Mouse (Mus musculus) lung, postnatal 0 days (tissue): ENCODE results near the gene Hk1. TPM values are rescaled to one million over a fixed set of nuclear protein-coding genes. Genes with fewer than 3 reads are reported as not detected.

ENCODE experiments used
- ATAC-seq: fragments of 200-750 bp; cut with Nextera tagmentation; 2 replicates; pipeline ENCODE4 v1.8.0; 2017; ENCODE audit warnings: moderate library complexity
- DNase-seq: peaks from one replicate; pipeline ENCODE4 v3.0.0-alpha.2; 2016; ENCODE audit warnings: low spot score
- H3K27ac ChIP-seq: fragments of 300-500 bp; sonication (generic); 2 replicates; pipeline ENCODE4 v1.5.1; 2014; ENCODE audit warnings: antibody characterized with exemption, mild to moderate bottlenecking, low read length, mixed read lengths
- H3K27me3 ChIP-seq: fragments of 300-500 bp; sonication (generic); replicated peaks from 2 replicates; pipeline ENCODE4 v1.6.1; 2014; ENCODE audit warnings: low read length, mixed read lengths; ENCODE audit not compliant: insufficient read depth
- H3K36me3 ChIP-seq: fragments of 300-500 bp; sonication (generic); 2 replicates; pipeline ENCODE4 v1.6.1; 2014; ENCODE audit warnings: low read length, mixed read lengths; ENCODE audit not compliant: insufficient read depth
- H3K4me1 ChIP-seq: fragments of 300-500 bp; sonication (generic); 2 replicates; pipeline ENCODE4 v1.6.1; 2014; ENCODE audit warnings: antibody characterized with exemption, low read depth, low read length, mixed read lengths; ENCODE audit not compliant: insufficient read depth
- H3K4me2 ChIP-seq: fragments of 300-500 bp; sonication (generic); replicated peaks from 2 replicates; pipeline ENCODE4 v1.6.1; 2014; ENCODE audit warnings: low read depth, mild to moderate bottlenecking, low read length, moderate library complexity, mixed read lengths
- H3K4me3 ChIP-seq: fragments of 300-500 bp; sonication (generic); 2 replicates; pipeline ENCODE4 v1.5.1; 2014; ENCODE audit warnings: low read depth, low read length
- H3K9ac ChIP-seq: fragments of 300-500 bp; sonication (generic); replicated peaks from 2 replicates; pipeline ENCODE4 v1.6.1; 2014; ENCODE audit warnings: low read depth, mild to moderate bottlenecking
- H3K9me3 ChIP-seq: fragments of 300-500 bp; sonication (generic); 2 replicates; pipeline ENCODE4 v1.6.1; 2016; ENCODE audit warnings: low read length, mixed read lengths
- CTCF ChIP-seq: IDR thresholded peaks from 2 replicates; pipeline ENCODE4 v1.5.1; 2016; ENCODE audit warnings: antibody characterized with exemption, mild to moderate bottlenecking
- EP300 ChIP-seq: IDR thresholded peaks from 2 replicates; pipeline ENCODE4 v1.6.1; 2016; ENCODE audit warnings: antibody characterized with exemption, mild to moderate bottlenecking, control low read depth
- WGBS: fragments of 180-500 bp; shearing (Covaris S2); extraction: QIAGEN DNeasy Blood & Tissue Kit; methylation state at CpG from one replicate; pipeline ENCODE4 v1.1.7; 2014; 5-methylcytosine and 5-hydroxymethylcytosine counted together
- polyA plus RNA-seq: library from polyadenylated mRNA; unstranded; fragments of >200 nt; fragmentation: Nextera tagmentation; extraction: Ambion mirVana; gene quantifications from 2 replicates; pipeline ENCODE4 v1.2.1, GENCODE M21; 2015

The Hk1 gene
- polyA plus RNA-seq, 1 experiment from 2014 or later: 25.8 TPM

DNA sequence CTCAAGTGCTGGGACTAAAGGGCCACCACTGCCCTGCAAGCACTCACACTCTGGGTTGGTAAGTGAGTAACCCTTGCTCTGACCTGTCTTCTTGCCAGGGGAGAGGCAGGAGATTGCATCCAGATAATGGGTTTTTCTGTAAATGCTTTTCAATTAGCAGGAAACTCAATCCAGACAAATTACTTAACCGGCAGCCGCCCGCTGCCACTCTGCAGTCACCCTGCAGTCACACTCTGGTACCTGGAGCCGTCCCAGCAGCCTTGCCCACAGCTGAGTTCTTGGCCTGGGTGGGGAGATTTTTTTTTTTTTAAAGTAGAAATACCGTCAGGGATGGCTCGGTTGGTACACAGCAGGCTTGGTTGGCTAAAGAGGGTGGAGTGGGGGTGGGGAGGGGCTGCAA, 151.6 kb downstream of the Hk1 start:
- H3K9me3 ChIP-seq: no peaks in the 10 kb centered on the region
- WGBS: 32% methylated on average over 6 of the region's 6 CpGs
- DNase-seq (peak; percentile 25), ATAC-seq (no peak)
- 0 out of 2 replicates have a peak overlapping the region, but pooled peaks have one; percentile 26 for H3K27ac ChIP-seq
- no peaks in the 10 kb centered on the region for H3K36me3 ChIP-seq
- H3K4me1 ChIP-seq: peaks cover 13% of the 10 kb centered on the region; the same call in 1 of the 2 replicates
- no peaks in the 10 kb centered on the region for H3K27me3 ChIP-seq
- no peak for TF ChIP-seq CTCF
- no peak for TF ChIP-seq EP300
- H3K4me2 ChIP-seq: peak overlapping the region; percentile 84
- no peak overlapping the region for H3K4me3 ChIP-seq
- H3K9ac ChIP-seq: no peak overlapping the region

DNA sequence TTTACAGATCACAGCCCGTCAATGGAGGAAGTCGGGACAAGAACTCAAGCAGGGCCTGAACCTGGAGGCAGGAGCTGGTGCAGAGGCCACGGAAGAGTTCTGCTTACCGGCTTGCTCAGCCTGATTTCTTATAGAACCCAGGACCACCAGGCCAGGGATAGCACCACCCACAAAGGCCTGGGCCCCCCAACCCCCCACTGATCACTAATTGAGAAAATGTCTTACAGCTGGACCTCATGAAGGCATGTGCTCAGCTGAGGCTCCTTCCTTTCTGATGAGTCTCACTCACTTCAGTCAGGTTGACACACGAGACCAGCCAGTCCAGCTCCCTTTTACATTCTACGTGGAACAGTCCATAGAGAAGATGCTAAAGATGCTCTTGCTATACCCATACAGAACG, 153.9 kb downstream of the Hk1 start:
- no peak overlapping the region for H3K9ac ChIP-seq
- H3K27ac ChIP-seq: no peak overlapping the region
- no peak for TF ChIP-seq EP300
- no peak for TF ChIP-seq CTCF
- H3K4me3 ChIP-seq: no peak overlapping the region
- ATAC-seq: no peak
- H3K4me2 ChIP-seq: no peak overlapping the region
- DNase-seq: no peak
- WGBS: 54% methylated on average over 7 of the region's 7 CpGs
- peaks cover 11% of the 10 kb centered on the region for H3K4me1 ChIP-seq
- H3K27me3 ChIP-seq: no peaks in the 10 kb centered on the region
- H3K9me3 ChIP-seq: no peaks in the 10 kb centered on the region
- H3K36me3 ChIP-seq: no peaks in the 10 kb centered on the region

DNA sequence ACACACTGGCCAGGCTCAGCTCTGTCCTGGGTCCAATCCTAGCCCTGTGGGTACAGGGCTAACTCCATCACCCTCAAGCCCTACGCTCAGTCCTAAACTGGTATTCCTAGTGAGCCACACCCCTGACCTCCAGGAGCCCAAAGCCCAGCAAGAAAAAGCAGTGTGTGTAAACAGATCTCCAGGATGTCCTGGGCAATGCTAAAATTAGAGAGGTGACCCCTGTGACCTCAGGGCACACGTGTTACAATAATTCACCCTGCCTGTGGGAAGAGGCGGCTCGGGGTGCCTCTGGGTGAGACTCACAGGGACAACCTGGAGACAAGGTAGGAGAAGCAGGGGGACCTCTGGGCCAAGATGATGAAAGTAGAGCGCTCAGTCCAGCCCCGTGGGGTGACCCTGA, 155.5 kb downstream of the Hk1 start:
- peak overlapping the region; percentile 34; the same call in 1 of the 2 replicates for H3K27ac ChIP-seq
- ATAC-seq (no peak), DNase-seq (no peak)
- H3K36me3 ChIP-seq: no peaks in the 10 kb centered on the region
- 36% methylated on average over 6 of the region's 6 CpGs for WGBS
- no peak overlapping the region for H3K4me2 ChIP-seq
- H3K27me3 ChIP-seq: no peaks in the 10 kb centered on the region
- TF ChIP-seq EP300 (no peak), CTCF (no peak)
- no peaks in the 10 kb centered on the region for H3K9me3 ChIP-seq
- H3K4me3 ChIP-seq: no peak overlapping the region
- H3K4me1 ChIP-seq: peaks cover 11% of the 10 kb centered on the region
- no peak overlapping the region for H3K9ac ChIP-seq

DNA sequence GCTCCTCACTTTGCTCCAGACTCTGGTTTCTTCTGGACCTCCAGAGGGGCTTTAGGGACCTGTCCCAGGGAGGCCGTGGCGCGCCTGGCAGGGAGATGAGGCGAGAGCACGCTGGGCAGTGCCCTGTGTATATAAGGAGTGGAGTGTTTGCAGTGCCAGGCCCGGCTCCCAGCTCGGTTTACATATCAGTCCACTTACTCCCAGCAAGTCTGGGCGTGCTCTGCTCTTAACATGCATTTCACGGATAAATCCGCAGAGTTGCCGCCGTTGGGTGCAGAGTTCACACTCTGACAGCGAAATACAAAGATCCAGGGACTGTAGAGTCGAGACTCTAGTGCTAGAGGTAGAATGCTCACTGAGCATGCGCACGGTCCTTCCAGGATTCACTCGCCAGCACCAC, 156.9 kb downstream of the Hk1 start:
- Histone ChIP-seq H3K4me2 (0 out of 2 replicates have a peak overlapping the region, but pooled peaks have one; percentile 8), H3K9me3 (no peaks in the 10 kb centered on the region), H3K4me1 (peaks cover 11% of the 10 kb centered on the region), H3K4me3 (no peak overlapping the region), H3K27ac (peak overlapping the region; percentile 86), H3K27me3 (no peaks in the 10 kb centered on the region), H3K9ac (no peak overlapping the region), H3K36me3 (no peaks in the 10 kb centered on the region)
- WGBS: 50% methylated on average over 17 of the region's 17 CpGs
- DNase-seq: peak; percentile 91
- peak; percentile 91 for ATAC-seq
- no peak for TF ChIP-seq CTCF
- peak; percentile 84 for TF ChIP-seq EP300

DNA sequence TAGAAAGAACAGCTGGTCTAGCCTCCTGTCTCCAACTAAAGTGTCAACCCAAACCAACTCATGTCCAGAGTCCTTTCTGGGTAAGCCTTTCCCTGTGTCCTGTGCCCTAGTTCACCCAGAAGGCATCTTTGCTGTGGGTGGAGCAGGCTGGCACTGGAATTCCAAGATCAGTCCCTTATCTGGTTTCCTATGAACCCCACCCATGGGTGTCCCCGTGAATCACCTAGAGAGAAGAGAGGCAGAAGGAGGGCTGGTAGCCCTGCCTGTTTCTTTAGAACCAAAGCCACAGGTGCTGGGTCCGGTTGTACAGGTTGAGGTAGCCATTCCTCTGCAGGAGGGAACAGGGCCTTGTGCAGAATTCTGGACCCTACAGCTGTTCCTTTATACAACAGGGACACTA, 158.1 kb downstream of the Hk1 start:
- Histone ChIP-seq H3K27me3 (no peaks in the 10 kb centered on the region), H3K36me3 (no peaks in the 10 kb centered on the region), H3K27ac (peak overlapping the region; percentile 86), H3K4me1 (peaks cover 15% of the 10 kb centered on the region), H3K9ac (no peak overlapping the region), H3K4me3 (no peak overlapping the region), H3K4me2 (no peak overlapping the region), H3K9me3 (no peaks in the 10 kb centered on the region)
- peak; percentile 35 for ATAC-seq
- TF ChIP-seq CTCF: 0 out of 2 replicates have a peak, but pooled peaks have one; percentile 15
- TF ChIP-seq EP300: peak; percentile 88
- peak; percentile 70 for DNase-seq
- 38% methylated on average over 2 of the region's 2 CpGs for WGBS

DNA sequence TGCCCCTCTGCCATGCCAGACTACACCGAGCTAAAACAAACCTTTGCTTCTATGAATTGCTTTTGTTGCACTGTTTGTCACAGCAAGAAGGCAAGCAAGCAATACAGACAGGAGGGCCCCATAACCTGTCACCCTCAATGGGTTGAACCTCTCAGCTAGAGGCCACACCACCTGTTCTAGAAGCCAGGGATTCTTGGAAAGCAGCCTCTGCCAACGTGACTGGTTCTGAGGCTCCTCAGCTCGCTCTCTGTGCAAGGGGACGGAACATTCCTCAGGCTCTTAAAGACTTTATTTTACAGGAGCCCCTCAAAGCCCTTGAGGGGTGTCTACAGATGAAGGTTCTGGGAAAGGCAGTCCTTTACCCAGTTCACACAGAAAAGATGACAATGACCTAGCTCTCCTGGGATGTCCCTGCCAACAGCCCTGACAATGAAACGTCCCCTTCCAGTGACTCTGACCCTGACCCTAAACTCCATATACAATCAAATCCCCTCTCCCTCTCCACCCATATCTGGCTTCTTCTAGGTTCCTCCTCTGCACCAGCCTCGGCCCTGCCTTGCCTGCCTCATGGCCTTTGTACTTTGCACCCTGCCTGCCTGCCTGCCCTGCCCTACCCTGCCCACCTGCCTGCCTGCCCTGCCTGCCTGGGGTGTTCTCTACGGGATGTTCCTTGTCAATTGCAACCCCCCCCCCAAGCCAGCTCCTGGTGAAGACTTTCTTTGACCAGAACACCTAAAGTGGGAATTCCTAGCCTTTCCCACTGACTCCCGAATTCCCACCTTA, 158.8 kb downstream of the Hk1 start:
- no peaks in the 10 kb centered on the region for H3K27me3 ChIP-seq
- peaks cover 16% of the 10 kb centered on the region for H3K4me1 ChIP-seq
- H3K4me2 ChIP-seq: no peak overlapping the region
- TF ChIP-seq CTCF (no peak), EP300 (no peak)
- 40% methylated on average over 8 of the region's 8 CpGs for WGBS
- DNase-seq: peak; percentile 60
- H3K9ac ChIP-seq: no peak overlapping the region
- ATAC-seq: peak; percentile 4; the same call in 1 of the 2 replicates
- H3K9me3 ChIP-seq: no peaks in the 10 kb centered on the region
- no peaks in the 10 kb centered on the region for H3K36me3 ChIP-seq
- H3K4me3 ChIP-seq: no peak overlapping the region
- H3K27ac ChIP-seq: peak overlapping the region; percentile 86

Other genes with a start within 250 kb of the Hk1 start
- not detected in 2 replicates for gene Neurog3, start 246.8 kb downstream of the Hk1 start, polyA plus RNA-seq
- gene Fam241b, start 236.0 kb downstream of the Hk1 start, polyA plus RNA-seq: 16.8 and 18.5 TPM in 2 replicates
- gene Tspan15, start 148.7 kb downstream of the Hk1 start, polyA plus RNA-seq: 106 and 119 TPM in 2 replicates
- 0.32 and 0.40 TPM in 2 replicates for gene Tacr2, start 127.5 kb downstream of the Hk1 start, polyA plus RNA-seq
- gene Hkdc1, start 42.6 kb upstream of the Hk1 start, polyA plus RNA-seq: 6.2 and 8.1 TPM in 2 replicates
- 0.29 and 0.49 TPM in 2 replicates for gene 4930507D05Rik, start 69.6 kb upstream of the Hk1 start, polyA plus RNA-seq
- 9.6 and 9.8 TPM in 2 replicates for gene Supv3l1, start 69.8 kb upstream of the Hk1 start, polyA plus RNA-seq
- gene Vps26a, start 106.9 kb upstream of the Hk1 start, polyA plus RNA-seq: 62.7 and 68.7 TPM in 2 replicates
- 215 and 245 TPM in 2 replicates for gene Srgn, start 147.5 kb upstream of the Hk1 start, polyA plus RNA-seq
- gene Kif1bp, start 198.5 kb upstream of the Hk1 start, polyA plus RNA-seq: 21.8 and 22.8 TPM in 2 replicates
- 8.2 and 9.0 TPM in 2 replicates for gene Ddx21, start 222.4 kb upstream of the Hk1 start, polyA plus RNA-seq